Mouse (Mus musculus) lung, postnatal 14 days (tissue): ENCODE measurements around the gene Smn1.
"Not testable (repeated sequence)": the region's sequence is repeated elsewhere in the genome, so short reads cannot be mapped to it uniquely, and the experiment has no call there.

Experiments used
- DNase-seq: peaks from one replicate; pipeline ENCODE4 v3.0.0; 2021

Smn1 gene

DNA sequence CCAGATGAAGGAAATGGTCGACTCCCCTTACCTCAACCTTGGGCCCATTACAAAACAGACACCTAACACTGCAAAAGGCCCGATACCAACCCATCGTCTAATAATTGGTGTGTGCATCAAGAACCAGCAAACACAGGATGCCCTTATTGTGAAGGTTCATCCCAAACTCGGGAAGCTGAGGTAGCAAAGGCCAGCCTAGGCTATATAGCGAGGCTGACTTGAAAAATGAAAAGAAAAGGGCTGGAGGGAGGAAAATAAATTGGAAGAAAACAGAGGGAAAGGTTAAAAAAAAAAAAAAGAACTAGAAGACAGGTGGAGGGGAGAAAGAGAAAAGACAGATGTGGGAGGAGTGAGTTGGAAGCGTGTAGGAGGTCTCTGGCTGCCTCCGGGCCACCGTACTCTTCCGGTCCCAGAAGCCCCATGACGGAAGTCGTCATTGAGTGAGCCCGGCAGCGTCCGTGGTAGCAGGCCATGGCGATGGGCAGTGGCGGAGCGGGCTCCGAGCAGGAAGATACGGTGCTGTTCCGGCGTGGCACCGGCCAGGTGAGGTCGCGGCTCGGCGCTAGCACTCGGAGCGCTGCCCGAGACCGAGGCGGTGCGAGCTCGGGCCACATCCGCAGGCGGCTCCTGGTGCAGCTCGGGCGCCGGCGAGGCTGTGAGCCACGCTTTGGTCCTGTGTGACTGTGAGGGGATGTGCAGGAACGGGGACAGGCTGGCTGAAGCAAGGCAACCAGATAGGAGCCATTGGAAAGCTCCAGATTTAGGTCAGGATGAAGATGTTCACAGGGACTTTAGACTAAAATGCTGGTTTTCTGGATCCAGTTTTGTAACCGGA, at the start of gene Smn1:
Gene Smn1, plus strand, starts transcription at position 430 of the 835 bp plus-strand sequence.
- DNase-seq: peak; percentile 92

GRCm38 (mm10) chr13:100098808-100099207, 25.8 kb upstream of the Smn1 start:
- DNase-seq: no peak

DNA sequence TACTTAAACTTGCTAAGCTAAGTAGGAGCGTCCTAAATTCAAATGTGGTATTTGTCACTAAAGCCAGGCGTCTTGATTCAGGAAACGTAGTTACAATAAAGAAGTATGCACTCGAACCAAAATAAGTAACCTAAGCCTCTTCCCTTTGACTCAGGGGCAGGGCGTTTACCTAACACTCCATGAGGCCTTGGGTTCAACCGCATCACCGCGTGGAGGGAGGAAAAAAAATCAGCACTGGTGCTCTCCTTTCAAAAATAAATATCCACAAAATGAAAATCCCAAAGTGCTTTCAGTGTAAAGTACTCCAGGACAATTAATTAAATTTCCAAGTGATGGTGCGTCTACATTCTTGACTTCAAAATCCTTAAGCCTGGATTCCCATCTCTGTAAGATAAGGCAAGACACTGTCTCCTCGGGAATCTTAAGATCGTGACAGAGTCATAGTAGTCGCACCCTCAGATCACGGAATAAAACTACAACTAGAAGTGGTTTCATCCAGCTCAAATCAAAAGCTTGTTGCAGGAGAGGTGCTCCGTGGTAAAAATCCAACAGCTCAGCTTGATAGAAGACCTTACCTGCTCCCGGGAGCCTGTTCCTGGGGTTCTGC, 21.5 kb upstream of the Smn1 start:
- DNase-seq: no peak

GRCm38 (mm10) chr13:100103748-100104254, 20.9 kb upstream of the Smn1 start, which contains the start of gene Bdp1:
Gene Bdp1 (minus strand): TSS chr13:100104070.
- peak; percentile 96 for DNase-seq

- DNase-seq: peak; percentile 85
Measured at GRCm38 (mm10) chr13:100107652-100108472, 16.8 kb upstream of the Smn1 start, which contains the start of gene Serf1. Gene Serf1 (plus strand): TSS chr13:100108012.

DNA sequence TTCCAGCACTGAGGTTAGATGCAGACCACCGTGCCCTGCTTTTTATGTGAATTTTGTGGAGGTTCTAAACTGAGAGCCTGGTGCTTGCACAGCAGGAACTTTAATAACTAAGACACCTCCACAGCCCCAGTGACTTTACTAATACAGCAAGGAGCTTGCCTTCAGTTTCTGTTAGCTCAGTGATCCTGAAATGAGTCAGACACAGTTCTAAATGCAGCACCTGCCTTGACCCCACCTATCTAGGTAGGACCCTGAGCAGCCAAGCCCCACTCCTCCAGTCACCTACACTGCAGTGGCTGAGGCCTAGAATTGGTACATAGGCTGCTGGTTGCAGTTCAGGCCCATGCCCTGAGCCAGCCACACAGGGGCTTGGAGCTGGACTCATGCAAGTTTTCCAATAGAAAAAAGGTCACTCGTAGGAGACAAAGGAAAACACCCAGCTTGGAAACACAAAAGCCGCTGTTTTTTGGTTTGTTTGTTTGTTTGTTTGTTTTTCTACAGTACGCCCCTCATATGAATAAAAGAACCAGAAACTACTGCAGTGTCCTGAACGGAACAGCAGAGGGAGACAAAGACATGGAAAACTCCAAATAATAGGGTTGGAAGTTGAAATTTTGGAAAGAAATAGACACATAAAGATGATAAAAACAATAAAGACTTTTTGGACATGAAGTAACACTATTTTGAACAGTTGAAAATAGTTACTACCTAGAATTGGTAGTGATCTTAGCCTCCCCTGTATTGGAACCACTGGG, 12.3 kb upstream of the Smn1 start:
- DNase-seq: no peak

- no peak for DNase-seq
Measured at GRCm38 (mm10) chr13:100123970-100124369, 682 bp upstream of the Smn1 start.

DNA sequence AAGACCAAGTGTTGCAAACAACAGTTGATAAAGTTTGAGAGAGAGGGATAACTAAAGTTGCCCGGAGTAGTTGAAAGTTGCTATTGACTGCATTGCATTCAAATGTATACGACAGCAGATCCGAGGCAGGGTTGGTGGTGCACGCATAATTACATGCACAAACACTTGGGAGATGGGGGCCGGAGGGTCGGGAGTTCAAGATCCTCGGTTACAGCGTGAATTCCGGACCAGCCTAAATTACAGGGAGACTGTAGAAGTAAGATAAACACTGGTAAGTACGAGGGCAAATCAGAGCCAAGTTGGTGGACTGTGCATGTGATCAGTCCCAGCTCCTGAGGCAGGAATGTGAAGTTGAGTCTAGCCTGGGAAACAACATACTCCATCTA, 599 bp downstream of the Smn1 start:
- no peak for DNase-seq

- no peak for DNase-seq
Measured at GRCm38 (mm10) chr13:100141646-100142314, 17.1 kb downstream of the Smn1 start.

GRCm38 (mm10) chr13:100152659-100153058, 28.0 kb downstream of the Smn1 start:
- DNase-seq: peak; percentile 19

- DNase-seq: no peak
Measured at GRCm38 (mm10) chr13:100156624-100157023, 32.0 kb downstream of the Smn1 start.

DNA sequence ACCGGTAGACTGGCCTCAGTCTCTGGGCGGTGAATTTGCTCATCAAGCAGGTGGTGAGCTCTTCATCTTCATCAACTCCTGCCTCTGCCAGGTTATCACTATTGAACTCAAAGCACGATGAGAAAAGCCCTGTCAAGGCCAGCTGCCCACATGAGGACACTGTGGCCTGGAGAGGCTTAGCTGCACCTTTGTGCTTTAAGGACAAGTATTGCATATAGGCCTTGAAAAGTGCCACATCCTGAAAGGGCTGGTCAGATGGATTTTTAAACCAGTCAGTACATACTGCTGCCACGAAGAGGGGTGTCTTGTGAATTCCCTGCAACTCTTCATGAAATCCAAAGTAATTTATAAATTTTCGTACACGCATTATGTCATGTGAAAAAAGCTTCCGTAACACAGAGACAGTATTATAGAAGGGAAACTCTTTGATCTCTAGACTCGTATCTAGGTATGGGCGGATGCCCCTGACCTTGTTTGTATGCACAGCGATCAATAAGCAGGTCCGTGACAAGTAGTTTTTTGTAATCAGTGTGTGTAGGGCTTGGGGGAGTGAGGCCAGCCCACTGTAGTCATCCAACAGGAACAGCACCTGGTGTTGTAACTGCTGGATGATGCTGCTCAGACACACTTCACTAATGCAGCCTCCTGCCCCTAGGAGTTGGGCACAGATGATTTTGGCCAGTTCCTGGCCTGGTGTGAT, 36.7 kb downstream of the Smn1 start:
- not testable (repeated sequence) for DNase-seq

DNA sequence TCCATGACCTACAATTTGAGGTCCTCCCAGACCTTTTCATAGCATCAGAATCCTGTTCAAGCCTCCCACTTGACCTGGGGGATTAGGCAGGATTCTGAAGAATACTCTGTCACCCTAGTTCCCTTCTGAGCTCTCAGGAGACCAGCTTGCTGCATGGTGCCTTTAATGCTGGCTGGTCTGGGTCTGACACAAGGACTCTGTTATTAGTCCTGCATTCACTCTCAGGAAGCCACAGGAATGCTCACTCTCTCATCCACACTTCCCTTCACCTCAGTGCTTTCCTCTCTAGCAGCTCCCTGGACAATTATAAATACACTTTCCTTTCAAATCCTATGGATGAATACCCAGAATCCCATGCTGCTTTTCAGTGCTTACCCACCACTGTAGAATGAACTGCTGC, 37.8 kb downstream of the Smn1 start:
- DNase-seq: not testable (repeated sequence)

DNA sequence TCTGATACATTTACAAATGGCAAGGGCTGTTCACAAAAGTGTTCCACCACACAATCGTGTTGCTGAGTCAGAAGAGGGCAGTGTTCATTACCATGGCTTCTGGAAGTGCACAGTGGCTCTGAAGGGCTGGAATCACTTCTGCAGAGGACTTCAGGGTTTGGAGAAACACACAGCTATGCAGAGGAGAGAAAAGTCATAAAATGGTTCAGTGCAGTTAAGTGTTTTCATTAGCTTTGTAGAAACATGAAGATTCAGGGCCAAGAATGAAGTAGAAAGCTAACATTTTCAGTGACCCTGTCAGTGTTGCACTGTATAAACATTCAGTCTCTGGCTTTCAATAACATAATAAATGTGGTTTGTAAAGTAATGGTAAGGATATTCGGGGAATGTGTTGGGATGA, 41.7 kb downstream of the Smn1 start:
- not testable (repeated sequence) for DNase-seq

GRCm38 (mm10) chr13:100174360-100174759, 49.7 kb downstream of the Smn1 start:
- DNase-seq: peak; percentile 14

DNA sequence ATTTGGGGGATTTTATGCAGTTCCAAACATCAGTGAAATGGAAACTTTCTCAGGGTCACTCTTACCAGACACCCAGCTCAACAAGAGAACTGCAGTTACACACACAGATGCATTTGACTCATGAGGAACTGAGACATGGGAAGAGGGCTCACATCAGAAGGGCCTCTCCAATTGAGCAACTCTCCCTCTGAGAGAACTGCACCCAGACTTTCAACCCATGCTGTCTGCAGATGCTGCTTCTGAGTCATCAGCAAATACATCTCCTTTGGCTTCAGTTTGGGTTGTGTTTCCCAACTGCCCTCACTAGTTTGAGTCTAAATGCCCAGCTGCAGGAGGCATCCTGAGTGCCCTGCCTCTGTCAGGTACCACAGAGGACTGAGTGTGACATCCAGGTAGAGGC, 58.5 kb downstream of the Smn1 start:
- DNase-seq: not testable (repeated sequence)
